Mouse (Mus musculus): ENCODE measurements at regions not wholly inside any gene's neighbourhood (a gene's known extent, or its start where the extent isn't known, plus 50 kb on each side); places are given as distances from the start of the nearest gene placed in this dataset.
A peak's percentile ranks its signal among the peaks of the same experiment; 100 is the strongest.
"Not testable (repeated sequence)": the region's sequence is repeated elsewhere in the genome, so short reads cannot be mapped to it uniquely, and the experiment has no call there.

DNA sequence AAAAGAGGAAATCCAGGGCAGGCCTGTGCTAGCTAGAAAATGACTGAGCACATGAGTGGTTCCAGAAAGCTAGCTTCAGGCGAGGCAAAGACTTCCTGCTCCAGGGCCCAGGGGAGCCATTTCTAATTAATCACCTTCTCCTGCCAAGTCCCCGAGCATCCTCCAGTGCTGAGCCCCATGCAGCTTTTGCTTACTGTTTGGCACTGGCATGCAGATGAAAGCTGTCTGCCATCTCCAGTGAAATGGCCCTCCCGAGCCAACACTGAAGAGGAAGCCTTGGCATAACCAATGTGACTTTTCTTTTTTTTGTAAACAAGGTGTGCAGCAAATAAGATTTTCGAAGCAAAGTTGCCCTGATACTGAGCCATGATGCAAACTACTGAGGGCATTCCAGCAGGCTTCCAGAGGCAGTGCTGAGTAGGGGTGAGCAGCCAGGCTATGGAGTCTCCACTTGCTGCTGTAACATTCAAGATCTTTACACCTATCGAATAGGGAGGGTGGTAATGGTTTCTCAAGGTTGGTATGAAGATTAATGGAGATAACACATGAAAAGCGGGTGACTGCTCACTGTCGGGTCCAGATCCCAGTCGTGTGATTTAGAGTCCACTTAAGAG is 125.4 kb upstream of the Immp2l start:
- ATAC-seq (replicated peaks): no peak
- WGBS: 74% methylated on average over 8 of the region's 8 CpGs
- H3K4me2 ChIP-seq: no peak overlapping the region

DNA sequence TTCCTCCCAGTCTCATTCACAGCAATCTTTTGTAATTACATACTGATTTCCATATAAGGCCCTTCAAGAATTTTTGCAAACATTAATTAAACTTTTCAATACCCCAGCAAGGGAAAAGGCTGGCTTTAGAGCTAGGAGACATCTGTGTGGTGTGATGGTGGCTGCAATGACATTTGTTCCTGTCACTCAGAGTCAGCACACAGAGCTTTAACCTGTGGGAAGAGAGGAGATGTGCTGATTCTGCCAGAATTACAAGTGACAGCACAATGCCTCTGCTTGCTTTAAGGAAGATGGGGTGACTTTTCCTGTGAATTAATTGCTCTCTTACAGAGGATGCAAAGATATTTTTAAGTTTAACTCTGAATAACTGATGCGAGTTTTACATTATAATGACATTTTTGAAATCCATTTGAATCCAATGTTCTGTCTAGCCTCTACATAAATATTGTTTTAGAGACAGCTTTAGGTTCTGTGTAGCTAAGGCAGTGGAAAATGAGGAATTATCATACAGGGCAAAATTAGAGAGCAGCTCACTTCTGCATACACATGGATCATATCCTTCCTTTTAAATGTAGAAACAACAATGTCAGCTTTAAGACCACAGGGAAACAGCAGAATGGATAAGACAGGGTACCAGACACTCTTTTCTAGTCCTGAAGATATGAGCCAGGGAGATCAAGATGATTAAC is 118.1 kb upstream of the Immp2l start:
- peak; percentile 60 for ATAC-seq (replicated peaks)
- 84% methylated on average over 1 of the region's 1 CpGs for WGBS
- no peak overlapping the region for H3K4me3 ChIP-seq

More for the DNA sequence above, 125.4 kb upstream of the Immp2l start:
- Histone ChIP-seq H3K4me1 (no peaks in the 10 kb centered on the region), H3K27me3 (replicated peaks) (no peaks in the 10 kb centered on the region), H3K9me3 (no peaks in the 10 kb centered on the region), H3K4me3 (no peak overlapping the region), H3K9ac (no peak overlapping the region), H3K36me3 (replicated peaks) (no peaks in the 10 kb centered on the region), H3K27ac (no peak overlapping the region)

DNA sequence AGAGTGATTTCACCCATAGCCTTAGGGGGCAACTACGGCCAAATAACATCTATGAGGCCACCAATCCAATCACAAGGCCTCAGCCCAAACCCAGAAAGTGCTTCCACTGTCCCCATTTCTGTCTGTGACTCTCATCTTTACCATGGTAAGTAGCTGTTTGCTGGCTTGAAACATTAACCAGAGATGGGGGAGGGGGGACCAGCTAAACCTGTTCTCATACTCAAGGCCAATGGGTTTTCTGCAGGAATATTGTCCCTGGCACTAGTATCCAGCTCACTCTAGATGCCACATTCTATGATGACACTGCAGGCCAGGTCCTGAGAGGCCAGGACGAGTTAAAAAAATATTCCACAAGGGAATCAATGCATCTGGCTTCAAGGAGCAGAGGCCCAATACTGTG is 117.1 kb upstream of the Immp2l start:
- Histone ChIP-seq H3K27me3 (replicated peaks) (no peaks in the 10 kb centered on the region), H3K4me3 (no peak overlapping the region), H3K9ac (no peak overlapping the region), H3K4me1 (no peaks in the 10 kb centered on the region), H3K9me3 (no peaks in the 10 kb centered on the region), H3K36me3 (replicated peaks) (no peaks in the 10 kb centered on the region), H3K4me2 (no peak overlapping the region), H3K27ac (no peak overlapping the region)
- no peak for ATAC-seq (replicated peaks)
- 80% methylated on average over 2 of the region's 2 CpGs for WGBS

More for the DNA sequence above, 118.1 kb upstream of the Immp2l start:
- no peaks in the 10 kb centered on the region for H3K9me3 ChIP-seq
- H3K4me2 ChIP-seq: no peak overlapping the region
- no peak overlapping the region for H3K9ac ChIP-seq
- no peaks in the 10 kb centered on the region for H3K36me3 ChIP-seq (replicated peaks)
- no peak overlapping the region for H3K27ac ChIP-seq
- no peaks in the 10 kb centered on the region for H3K27me3 ChIP-seq (replicated peaks)
- H3K4me1 ChIP-seq: no peaks in the 10 kb centered on the region

DNA sequence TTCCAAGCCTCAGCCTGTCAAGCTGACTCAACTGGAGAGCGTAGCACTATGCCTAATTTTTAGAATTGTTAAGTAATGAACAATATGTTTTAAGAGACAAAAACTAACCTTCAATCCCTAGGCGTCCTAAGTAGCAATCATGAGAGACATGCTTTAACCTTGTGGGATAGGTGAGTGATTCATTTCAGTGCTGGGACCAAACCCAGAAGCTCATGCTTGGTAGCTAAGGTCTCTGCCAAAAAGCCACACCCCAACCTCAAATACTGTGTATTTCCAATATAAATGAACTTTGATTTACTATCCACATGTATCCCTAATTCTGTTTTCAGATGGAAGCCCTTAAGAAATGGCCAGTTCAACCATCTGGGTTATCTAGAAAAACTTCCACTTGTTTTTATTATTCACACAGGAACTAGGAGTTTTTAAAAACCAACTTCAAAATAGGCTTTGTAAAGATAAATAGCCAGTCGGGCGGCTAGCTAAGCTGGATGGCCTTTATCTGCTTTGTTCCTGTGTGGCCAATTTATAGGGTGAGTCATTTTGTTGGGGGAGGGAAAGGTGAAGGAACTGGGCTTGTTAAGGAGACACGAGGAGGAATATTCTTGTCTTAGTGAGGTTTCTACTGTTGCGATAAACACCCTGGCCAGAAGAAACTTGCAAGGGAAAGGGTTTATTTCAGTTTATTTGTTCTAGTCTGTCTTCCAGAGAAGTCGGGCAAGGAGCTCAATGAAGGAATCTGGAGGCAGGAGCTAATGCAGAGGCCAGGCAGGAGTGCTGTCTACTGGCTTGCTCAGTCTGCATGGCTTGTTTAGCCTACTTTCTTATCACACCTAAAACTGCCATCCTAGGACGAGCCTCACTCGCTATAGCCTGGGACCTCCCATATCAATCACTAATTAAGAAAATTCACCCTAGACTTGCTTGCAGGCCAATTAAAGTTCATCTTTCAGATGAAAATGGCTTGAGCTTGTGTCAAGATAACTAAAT is 114.8 kb upstream of the Immp2l start:
- Histone ChIP-seq H3K4me2 (no peak overlapping the region), H3K36me3 (replicated peaks) (no peaks in the 10 kb centered on the region), H3K4me1 (no peaks in the 10 kb centered on the region), H3K27ac (no peak overlapping the region), H3K4me3 (no peak overlapping the region), H3K27me3 (replicated peaks) (no peaks in the 10 kb centered on the region), H3K9me3 (no peaks in the 10 kb centered on the region), H3K9ac (no peak overlapping the region)
- 76% methylated on average over 9 of the region's 9 CpGs for WGBS
- ATAC-seq (replicated peaks): no peak

DNA sequence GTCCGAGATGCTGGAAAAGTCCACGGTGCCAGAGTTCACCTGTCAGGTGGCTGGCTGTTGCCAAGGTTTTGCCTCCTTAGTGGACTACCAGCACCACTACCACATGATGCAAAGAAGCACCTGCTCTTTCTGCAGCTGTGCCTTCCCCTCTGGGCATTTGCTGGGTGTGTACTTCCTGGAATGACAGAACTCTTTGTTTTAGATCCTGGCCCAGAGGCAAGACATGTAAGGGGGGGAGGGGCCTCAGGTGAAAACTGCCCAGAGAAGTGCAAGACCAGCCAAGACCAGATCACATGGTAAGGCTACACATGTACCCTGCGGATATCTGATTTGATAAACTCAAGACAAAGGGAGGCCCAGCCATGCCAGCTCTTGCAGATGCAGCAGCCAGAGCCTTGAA is 106.4 kb upstream of the Immp2l start:
- Histone ChIP-seq H3K4me3 (no peak overlapping the region), H3K4me1 (no peaks in the 10 kb centered on the region), H3K27ac (no peak overlapping the region), H3K4me2 (no peak overlapping the region), H3K9ac (no peak overlapping the region), H3K9me3 (no peaks in the 10 kb centered on the region), H3K36me3 (replicated peaks) (no peaks in the 10 kb centered on the region), H3K27me3 (replicated peaks) (no peaks in the 10 kb centered on the region)
- ATAC-seq (replicated peaks): no peak
- WGBS: 84% methylated on average over 3 of the region's 3 CpGs

DNA sequence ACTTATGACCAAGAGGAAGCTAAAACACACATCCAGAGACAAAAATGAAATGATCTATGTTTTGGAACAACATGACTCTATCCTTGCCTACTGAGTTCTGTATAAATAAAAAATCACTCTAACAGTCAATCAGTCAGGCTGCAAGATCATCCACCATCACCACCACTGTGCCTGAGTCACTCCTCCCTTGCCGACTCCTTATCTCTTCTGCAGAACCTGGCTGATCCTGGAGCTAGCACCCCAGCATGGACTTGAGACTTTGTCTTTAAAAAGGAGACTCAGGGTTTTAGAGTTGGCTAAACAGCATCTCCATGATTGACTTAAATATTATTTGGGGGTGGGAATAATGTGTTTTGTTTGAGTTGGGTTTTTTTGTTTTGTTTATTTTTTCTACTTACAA is 101.9 kb upstream of the Immp2l start:
- Histone ChIP-seq H3K4me3 (no peak overlapping the region), H3K9ac (no peak overlapping the region), H3K36me3 (replicated peaks) (no peaks in the 10 kb centered on the region), H3K27ac (no peak overlapping the region), H3K4me1 (no peaks in the 10 kb centered on the region), H3K9me3 (no peaks in the 10 kb centered on the region), H3K4me2 (no peak overlapping the region), H3K27me3 (replicated peaks) (no peaks in the 10 kb centered on the region)
- ATAC-seq (replicated peaks): no peak
- 92% methylated on average over 1 of the region's 1 CpGs for WGBS

DNA sequence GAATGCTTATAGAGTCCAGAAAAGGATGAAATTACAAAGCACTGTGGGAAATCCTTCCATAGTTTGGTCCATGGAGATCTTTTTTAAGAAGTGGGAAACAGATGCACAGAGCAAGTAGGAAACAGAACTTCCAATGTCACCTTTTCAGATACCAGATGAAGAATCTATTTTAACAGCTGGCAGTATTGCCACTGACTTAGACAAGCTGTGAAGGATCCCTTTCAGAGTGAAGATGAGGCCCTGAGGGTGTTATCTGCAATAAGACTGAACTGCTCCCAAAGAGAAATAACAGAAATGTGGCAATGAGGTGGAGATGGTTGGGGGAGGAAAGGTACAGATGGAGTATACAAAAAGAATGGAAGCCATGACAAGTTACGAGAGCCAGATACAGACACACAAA is 97.2 kb upstream of the Immp2l start:
- Histone ChIP-seq H3K4me3 (no peak overlapping the region), H3K4me1 (no peaks in the 10 kb centered on the region), H3K9ac (no peak overlapping the region), H3K4me2 (no peak overlapping the region), H3K27ac (no peak overlapping the region), H3K9me3 (no peaks in the 10 kb centered on the region), H3K27me3 (replicated peaks) (no peaks in the 10 kb centered on the region), H3K36me3 (replicated peaks) (no peaks in the 10 kb centered on the region)
- WGBS: 100% methylated on average over 1 of the region's 1 CpGs
- ATAC-seq (replicated peaks): no peak

DNA sequence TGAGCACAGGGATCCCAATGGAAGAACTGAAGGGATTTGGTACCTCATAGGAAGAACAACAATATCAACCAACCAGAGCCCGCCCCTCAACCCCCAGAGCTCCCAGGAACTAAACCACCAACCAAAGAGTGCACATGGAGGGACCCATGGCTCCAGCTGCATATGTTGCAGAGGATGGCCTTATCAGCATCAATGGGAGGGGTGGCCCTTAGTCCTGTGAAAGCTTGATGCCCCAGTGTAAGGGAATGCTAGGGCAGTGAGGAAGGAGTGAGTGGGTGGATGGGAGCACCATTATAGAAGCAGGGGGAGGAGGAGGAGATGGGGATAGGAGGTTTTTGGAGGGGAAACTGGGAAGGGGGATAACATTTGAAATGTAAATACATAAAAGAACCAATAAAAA is 94.5 kb upstream of the Immp2l start:
- ATAC-seq (replicated peaks); H3K27ac ChIP-seq: not testable (repeated sequence)
- whole genome bisulfite sequencing: 65% methylated on average over 1 of the region's 1 CpGs

DNA sequence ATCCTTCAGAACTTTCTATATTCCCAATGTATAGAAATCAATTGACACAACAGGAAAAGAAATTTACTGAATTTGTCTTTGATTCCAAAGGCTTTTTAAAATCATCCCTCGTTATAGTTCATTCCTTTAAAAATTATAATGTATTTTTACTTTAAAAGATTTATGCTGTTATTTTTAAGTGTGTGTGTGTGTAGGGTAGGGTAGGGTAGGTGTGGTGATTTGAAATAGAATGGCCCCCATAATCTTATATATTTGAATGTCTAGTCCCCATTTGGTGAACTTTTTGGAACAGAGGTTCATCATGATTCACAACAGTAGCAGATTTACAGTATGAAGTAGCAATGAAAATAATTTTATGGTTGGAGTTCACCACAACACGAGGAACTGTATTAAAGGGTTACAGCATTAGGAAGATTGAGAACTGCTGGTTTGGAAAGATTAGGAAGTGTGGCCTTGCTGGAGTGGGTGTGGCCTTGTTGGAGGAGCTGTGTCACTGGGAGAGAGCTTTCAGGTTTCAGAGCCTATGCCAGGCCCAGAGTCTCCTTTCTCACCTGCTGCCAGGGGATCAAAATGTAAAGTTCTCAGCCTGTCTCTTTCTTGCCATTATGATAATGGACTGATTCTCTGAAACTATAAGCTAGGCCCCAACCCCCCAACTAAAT is 88.7 kb upstream of the Immp2l start:
- Histone ChIP-seq H3K4me1 (peaks cover 2% of the 10 kb centered on the region; the same call in 1 of the 2 replicates), H3K9ac (no peak overlapping the region), H3K4me2 (no peak overlapping the region), H3K9me3 (no peaks in the 10 kb centered on the region), H3K36me3 (replicated peaks) (no peaks in the 10 kb centered on the region), H3K4me3 (no peak overlapping the region), H3K27me3 (replicated peaks) (no peaks in the 10 kb centered on the region), H3K27ac (no peak overlapping the region)
- WGBS: 88% methylated on average over 2 of the region's 2 CpGs
- ATAC-seq (replicated peaks): no peak

More for the DNA sequence above, 94.5 kb upstream of the Immp2l start:
- not testable (repeated sequence) for H3K27me3 ChIP-seq (replicated peaks); H3K36me3 ChIP-seq (replicated peaks); H3K4me3 ChIP-seq; H3K4me1 ChIP-seq; H3K9me3 ChIP-seq; H3K4me2 ChIP-seq; H3K9ac ChIP-seq

DNA sequence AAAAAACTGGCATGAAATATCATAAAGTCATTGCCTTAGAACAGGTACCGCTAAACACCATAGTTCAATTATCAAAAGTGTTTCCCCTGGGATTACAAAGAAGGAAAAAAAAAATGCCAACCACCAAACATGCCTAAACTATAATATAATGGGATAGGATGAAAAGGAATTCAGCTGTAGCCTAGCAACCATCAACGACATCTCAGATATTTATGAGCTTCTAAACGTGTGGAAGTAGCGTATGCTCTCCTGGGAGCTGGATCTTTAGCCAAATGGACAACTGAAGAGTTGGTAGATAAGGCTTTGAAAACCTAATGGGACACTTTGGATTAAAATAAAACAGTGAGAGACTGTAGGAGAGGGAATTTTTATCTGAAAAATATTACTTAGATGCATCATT is 86.9 kb upstream of the Immp2l start:
- Histone ChIP-seq H3K9me3 (no peaks in the 10 kb centered on the region), H3K9ac (no peak overlapping the region), H3K36me3 (replicated peaks) (no peaks in the 10 kb centered on the region), H3K27ac (no peak overlapping the region), H3K27me3 (replicated peaks) (no peaks in the 10 kb centered on the region), H3K4me3 (no peak overlapping the region), H3K4me1 (peaks cover 2% of the 10 kb centered on the region; the same call in 1 of the 2 replicates), H3K4me2 (no peak overlapping the region)
- WGBS: 14% methylated on average over 4 of the region's 4 CpGs
- ATAC-seq (replicated peaks): peak; percentile 66; the same call in 1 of the 2 replicates

DNA sequence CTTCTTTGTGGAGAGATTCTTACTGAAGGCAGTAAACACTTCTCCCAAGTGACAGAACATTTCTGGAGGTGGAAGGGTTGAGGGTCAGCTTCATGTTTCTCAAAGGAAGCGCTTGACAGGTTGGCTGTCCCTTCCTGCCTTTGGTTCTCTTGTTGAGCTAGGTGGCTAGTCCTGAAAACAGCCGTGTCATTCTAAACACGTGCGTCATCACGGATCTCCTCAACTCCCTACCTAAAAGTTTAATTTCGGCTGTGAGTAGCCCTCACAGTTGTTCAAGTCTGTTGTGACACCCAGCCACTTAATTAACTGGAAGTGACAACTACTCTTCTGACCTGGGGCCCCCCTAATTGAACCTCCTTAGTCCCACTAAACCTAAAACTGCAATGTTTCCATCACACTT is 77.0 kb upstream of the Immp2l start:
- ATAC-seq (replicated peaks): no peak
- Histone ChIP-seq H3K4me3 (no peak overlapping the region), H3K36me3 (replicated peaks) (no peaks in the 10 kb centered on the region), H3K27me3 (replicated peaks) (no peaks in the 10 kb centered on the region), H3K4me1 (no peaks in the 10 kb centered on the region), H3K27ac (no peak overlapping the region), H3K9me3 (no peaks in the 10 kb centered on the region), H3K4me2 (no peak overlapping the region), H3K9ac (no peak overlapping the region)
- WGBS: 79% methylated on average over 6 of the region's 6 CpGs

DNA sequence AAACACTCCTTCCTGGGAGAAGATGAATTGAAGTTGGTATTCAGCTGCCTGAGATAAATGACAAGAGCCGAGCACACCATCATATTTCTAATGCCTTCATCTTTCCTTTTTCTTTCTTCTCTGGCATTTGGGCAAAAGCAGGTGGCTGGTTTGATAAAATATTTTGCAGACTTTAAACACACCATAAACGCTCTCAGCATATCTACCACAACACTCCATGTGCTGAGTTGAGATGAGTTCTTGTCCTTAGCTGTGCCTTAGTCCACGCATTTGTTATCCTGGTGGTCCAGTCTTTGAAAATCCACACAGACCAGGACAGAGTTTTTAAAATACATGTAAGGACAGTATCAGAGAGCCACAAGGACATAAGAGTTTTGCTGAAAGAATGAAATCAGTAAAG is 74.3 kb upstream of the Immp2l start:
- Histone ChIP-seq H3K4me3 (no peak overlapping the region), H3K4me1 (no peaks in the 10 kb centered on the region), H3K27me3 (replicated peaks) (no peaks in the 10 kb centered on the region), H3K27ac (no peak overlapping the region), H3K9me3 (no peaks in the 10 kb centered on the region), H3K9ac (no peak overlapping the region), H3K36me3 (replicated peaks) (no peaks in the 10 kb centered on the region), H3K4me2 (no peak overlapping the region)
- 87% methylated on average over 3 of the region's 3 CpGs for WGBS
- no peak for ATAC-seq (replicated peaks)

All from midbrain, embryonic 15.5 days (tissue).